Mouse (Mus musculus) G1E (cell line): ENCODE measurements at regions not wholly inside any gene's neighbourhood (a gene's known extent, or its start where the extent isn't known, plus 50 kb on each side); places are given as distances from the start of the nearest gene placed in this dataset.

Experiments
- CTCF ChIP-seq: IDR thresholded peaks from 2 replicates; pipeline ENCODE4 v1.5.1; 2012; ENCODE audit warnings: low read depth, low read length, inconsistent platforms, mixed read lengths
- GATA1 ChIP-seq: IDR thresholded peaks from 2 replicates; pipeline ENCODE4 v1.6.1; 2012; ENCODE audit warnings: borderline replicate concordance, low read length, inconsistent platforms, mixed read lengths
- POLR2AphosphoS5 ChIP-seq: IDR thresholded peaks from 2 replicates; pipeline ENCODE4 v1.6.1; 2012; ENCODE audit warnings: low read depth, low read length, inconsistent platforms; ENCODE audit not compliant: insufficient replicate concordance

GRCm38 (mm10) chr3:148475862-148476261 is 514.5 kb downstream of the Adgrl2 start:
- no peak for TF ChIP-seq POLR2AphosphoS5
- TF ChIP-seq GATA1: no peak
- no peak for TF ChIP-seq CTCF
